Mouse (Mus musculus) frontal cortex, adult 2 months (tissue): ENCODE measurements around the gene Padi4. TPM values are rescaled to one million over a fixed set of nuclear protein-coding genes. Genes with fewer than 3 reads are reported as not detected.

Source experiments
- DNase-seq, 2 experiments: peaks; one replicate each; pipeline ENCODE4 v3.0.0; 2022; ENCODE audit warnings: low spot score in 1 of 2; ENCODE audit errors: extremely low spot score in 1 of 2
- polyA plus RNA-seq: library from polyadenylated mRNA; depleted of rRNA; stranded (reverse); fragments of >200 nt; gene quantifications from 2 replicates; pipeline ENCODE4 v1.2.3, GENCODE M21; 2012

Padi4 gene
- polyA plus RNA-seq, 1 experiment, result 0.04 TPM

DNA sequence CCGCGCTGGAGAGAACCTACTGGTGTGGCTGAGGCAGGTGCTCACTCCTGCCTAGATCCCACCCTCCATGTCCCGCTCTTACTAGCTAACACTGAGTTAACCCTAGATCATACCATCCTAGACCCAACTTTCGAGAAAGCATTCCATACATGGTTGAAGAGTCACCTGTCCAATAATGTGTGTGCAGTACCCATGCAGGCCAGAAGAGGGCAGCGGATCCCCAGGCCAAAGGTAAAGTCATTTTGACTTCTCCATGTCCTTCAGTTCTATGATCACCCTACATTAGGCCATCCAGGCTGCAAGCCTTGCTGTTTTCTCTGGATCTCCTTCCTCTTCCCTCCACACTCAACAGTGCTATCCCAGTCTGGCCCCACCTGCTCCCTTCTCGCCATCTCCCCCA lies 14.9 kb upstream of the Padi4 start:
- DNase-seq, result peak in 1 of 2 experiments; percentile 63

DNA sequence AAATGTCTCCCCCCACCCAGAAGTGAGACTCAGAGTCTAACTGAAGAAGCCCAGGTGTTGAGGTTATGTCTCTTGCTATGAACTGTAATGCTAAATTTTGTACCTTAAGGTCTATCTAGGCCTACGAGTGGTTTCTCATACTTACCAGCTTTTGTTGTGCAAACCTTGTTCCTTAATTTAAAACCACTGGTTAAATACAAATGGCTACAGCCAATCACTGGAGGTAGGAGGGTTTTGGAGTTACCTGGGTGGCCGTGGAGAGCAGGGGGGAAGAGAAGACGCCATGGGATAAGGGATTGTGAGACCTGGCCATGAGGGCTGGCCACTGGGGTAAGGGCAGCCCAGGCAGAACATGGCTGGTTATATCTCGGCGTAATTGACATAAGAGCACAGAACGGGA lies 14.2 kb upstream of the Padi4 start:
- no peak for DNase-seq

DNA sequence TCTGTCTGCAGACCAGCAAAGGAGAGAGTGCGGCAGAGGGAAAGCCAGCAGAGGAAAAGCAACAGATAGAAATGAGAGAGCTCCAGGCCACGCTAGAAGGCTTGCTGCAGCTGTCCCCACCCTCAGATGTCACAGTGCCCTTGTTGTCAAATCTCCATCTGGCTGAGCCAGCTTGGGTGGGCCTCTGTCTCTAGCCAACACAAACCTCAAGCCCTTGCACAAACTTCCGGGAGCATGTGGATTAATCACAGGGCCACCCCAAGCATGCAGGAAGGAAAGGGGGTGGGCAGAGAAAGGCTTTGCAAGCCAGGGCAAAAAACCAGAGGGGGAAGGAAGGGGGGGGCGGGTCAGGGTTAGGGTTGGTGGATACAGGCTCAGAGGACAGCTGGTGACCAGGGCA lies 13.4 kb upstream of the Padi4 start:
- DNase-seq, result no peak

DNA sequence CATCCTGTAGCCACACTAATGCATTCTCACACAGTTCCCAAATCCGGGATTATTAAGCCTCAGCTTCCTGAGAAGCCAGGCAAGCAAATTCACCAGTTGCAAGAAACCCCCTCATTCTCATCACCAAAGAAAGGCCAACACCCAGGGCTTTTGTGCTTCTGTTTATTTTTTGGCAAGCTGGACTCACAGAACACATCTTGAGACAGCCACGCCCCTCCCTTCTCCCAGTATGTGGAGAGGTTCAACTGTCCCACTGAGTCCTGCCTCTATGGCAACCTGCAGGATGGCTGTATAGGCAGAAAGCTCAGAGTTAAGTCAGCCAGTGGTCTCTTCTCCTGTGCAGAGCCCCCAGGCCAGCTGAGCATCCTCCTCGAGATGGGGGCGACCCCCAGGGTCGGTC lies 11.2 kb upstream of the Padi4 start:
- DNase-seq, result no peak

DNA sequence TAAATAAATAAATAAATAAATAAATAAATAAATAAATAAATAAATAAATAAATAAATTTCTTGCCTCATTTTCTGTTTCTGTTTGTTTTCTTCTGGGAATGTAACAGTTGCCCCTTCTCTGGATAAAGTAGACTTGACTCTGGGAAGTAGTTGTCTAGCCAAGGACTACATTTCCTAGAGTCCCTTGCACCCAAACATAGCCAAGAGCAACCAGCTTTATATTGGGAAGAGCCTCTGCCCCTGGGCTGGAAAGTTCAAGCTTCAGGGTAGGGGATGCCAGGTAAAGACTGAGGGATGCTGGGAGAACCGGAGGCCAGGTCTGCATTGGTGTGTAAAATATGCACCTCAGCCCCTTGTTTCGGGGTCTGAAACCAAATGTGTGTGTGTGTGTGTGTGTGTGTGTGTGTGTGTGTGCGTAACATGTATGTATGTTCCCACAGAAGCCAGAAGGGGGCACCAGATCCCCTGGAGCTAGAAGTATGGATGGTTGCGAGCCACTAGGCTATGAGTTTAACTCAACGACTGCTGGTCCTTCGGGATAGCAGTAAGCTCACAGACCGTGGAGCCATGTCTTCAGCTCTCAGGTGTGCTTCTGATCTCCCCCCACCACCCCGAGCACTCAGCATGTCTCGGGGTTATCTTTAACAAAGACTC lies 10.4 kb upstream of the Padi4 start:
- DNase-seq, result no peak

DNA sequence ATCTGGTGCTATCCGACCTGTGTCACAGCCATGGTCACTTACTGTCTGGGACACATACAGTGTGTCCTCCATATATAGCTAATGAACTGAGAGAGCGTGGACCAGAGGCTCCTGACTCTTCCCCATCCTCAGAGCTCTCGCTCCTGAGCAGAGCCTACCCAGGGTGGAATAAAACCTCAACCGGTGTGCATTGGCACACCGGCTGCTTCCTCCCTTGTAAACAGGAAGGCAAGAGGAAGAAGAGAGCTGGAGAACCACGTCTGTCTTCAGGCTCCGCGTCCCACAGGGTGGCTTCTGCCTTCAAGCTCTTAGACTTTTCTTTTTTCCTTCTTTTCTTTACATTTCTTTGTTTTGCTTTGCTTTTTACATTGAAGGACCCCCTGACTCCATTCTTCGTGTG lies 8.8 kb upstream of the Padi4 start:
- DNase-seq, result no peak

DNA sequence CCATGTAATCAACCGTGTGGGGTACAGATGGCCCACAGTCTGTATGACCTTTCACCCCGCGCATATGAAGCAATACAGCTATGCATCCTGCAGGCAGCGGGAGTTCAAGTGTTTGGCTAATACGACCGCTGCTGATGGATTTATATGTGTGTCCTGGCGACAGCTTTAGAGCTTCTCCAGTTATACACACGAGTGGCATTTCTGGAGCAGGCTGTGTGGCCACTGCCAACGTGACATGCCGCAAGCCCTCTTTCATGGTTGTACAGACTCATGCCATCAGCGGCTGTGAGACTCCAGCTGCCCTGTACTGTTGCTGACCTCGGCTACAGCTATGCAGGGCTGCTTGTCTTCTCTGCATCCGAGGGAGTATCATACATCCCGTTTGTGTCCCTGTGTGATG lies 6.5 kb upstream of the Padi4 start:
- no peak for DNase-seq

DNA sequence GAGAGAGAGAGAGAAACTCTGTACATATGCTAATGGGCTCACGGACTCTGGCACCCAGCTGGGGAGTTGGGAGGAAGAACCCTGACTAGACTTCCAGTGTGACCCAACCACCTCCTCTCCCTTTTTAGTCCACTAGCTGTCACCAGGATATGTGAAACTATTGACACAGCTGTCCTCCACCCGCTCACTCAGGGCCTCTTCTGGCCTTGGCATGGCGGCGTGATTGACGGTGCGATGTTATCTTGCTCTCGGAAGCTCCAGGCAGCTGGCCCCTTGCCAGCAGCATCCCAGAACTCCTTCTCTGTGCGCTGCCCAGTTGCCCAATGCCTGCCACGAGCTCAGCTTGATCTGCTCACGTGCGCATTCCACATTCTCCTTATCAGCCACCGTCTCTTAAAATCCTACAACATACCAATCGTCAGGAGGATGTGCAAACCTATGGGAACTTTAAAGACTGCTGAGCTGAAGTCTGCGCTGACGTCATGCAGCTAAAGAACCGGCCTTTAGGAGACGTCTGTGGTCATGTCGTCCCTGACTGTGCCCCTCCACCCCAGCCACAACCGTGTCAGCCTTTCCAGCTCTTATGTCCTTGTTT lies 5.9 kb upstream of the Padi4 start:
- no peak for DNase-seq

DNA sequence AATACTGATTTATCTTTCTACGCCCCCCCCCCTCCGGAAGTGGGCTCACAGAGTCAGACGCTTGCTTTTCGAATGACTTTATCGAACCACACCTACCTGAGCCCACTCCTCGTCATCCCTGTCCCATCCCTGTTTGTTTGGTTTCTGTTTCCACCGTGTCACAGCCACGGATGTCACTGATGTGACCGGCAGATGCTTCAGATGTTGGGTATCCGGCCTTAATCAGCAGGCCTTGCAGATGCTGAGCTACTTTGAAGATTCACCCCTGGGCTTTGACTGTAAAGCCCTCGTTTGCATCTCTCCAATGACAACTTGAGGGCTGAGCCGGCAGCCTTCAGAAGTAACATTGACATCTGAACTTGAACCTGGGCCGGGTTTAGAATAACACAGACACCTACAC lies 2.6 kb upstream of the Padi4 start:
- DNase-seq, result no peak

DNA sequence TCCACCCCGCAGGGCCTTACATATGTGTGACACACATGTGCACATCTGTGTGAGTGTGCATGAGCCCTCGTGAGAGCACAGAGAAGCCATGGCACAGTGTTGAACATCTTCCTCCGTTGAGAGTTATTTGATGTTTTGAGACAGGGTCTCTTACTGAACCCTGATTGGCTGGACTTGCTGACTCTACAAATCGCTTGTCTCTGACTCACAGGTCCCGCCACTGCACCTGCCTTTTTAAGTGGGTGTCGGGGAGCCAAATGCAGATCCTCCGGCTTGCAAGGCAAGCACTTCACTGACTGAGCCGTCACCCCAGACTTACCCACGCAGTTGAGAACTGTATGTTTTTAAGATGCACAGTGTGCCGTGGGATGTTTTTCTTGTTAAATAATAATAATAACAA lies 1.8 kb upstream of the Padi4 start:
- DNase-seq, result no peak

DNA sequence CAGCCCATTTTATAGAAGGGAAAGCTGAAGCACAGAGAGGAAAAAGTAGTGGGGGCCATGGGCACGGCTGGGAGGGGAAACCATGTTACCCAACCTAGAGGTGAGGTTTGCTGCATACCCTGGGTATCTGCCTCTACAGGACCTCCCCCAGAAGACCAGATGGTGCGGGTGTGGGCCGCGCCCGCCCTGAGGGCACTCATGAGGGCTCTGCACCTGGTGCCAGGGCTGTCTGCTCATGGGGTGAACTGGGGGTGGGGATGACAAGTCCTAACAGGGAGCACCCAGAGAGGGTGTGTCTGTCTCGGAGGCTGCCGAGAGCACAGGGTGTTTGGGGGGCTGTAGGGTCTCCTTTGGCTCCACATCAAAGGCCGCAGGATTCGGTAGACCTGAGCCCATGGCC lies 857 bp upstream of the Padi4 start:
- no peak for DNase-seq

DNA sequence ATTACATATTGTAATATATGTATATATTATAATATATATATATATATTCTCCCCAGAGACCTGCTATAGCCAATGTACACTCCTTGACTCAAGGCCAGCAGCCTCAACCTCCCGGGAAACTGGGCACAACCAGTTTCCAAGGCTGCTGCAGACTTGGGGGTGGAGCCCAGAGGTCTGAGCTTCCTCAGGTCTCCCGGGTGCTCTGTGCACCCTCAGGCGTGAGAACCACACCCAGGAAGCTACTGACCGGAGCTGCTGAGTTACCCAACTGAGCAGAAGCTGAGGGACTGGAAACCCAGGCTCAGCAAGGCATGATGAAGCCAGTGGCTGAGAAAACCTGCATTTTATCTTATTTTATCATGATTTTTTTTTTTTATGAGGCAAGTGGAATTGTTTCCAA lies 2.9 kb downstream of the Padi4 start:
- DNase-seq, result no peak

DNA sequence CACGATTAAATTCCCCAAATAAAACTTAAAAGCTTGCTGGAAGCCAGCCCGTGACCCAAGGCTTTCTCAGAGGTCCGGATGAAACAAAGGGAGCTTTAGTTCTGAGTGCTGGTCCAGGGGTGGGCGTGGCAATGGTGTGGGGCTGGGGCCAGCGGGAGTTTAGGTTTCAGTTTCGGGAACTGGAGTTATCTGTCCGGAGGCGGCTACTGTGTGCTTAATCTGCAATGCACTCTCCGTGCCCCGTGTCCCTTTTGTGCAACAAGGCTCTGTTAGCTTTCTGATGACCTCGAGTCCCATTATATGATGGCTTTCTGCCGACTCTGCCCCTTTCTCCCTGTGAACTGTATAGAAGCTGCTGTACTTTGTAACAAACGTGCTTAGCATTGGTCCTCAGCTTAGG lies 3.6 kb downstream of the Padi4 start:
- DNase-seq, result no peak

DNA sequence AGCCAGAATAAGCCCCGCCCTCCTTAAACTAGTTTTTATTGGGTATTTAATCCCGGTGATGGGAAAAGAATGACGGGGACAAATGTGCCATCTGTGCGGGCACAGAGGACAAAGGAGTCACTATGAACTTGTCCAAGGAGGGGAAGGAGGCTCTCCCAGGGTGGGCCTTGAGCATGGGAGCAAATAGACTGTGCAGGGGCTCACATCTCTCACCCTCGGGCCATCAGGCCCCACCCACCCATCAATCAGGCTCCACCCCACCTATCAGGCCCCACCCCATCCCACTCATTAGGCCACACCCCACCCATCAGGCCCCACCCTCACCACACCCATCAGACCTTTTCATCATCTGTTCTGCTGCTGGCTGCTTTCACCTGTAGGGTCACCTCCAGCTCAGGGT lies 5.1 kb downstream of the Padi4 start:
- no peak for DNase-seq

DNA sequence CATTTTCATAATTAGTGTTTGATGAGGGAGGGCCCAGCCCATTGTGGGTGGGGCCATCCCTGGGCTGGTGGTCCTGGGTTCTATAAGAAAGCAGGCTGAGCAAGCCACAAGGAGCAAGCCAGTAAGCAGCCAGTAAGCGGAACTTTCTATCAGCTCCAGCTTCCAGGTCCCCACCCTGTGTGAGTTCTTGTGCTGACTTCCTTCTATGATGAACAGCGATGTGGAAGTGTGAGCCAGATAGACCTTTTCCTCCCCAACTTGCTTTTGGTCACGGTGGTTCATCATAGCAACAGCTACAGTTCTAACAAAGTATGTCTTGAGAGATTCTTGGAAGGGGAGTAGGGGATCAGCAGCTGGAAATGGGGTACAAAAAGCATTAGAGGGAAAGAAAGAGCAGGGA lies 8.1 kb downstream of the Padi4 start:
- no peak for DNase-seq

DNA sequence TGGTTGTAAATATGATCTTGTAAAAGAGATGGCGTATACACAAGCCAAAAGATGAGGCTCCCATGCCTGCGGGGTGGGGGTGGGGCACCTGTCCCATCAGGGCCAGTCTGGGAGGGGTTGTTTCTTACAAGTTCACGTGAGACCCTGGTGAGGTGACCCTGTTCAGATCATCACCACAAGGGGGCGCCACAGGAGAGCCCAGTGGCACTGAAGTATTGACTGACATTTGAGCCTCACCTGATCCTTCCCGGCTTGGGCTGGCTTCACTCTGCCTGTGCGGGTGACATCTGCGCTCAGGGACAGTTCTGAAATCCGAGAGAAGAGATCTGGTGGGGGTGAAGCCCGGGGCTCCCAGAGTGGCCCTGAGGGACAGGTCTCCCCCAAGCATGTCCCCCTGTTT lies 10.9 kb downstream of the Padi4 start:
- DNase-seq, result peak in 1 of 2 experiments; percentile 46

DNA sequence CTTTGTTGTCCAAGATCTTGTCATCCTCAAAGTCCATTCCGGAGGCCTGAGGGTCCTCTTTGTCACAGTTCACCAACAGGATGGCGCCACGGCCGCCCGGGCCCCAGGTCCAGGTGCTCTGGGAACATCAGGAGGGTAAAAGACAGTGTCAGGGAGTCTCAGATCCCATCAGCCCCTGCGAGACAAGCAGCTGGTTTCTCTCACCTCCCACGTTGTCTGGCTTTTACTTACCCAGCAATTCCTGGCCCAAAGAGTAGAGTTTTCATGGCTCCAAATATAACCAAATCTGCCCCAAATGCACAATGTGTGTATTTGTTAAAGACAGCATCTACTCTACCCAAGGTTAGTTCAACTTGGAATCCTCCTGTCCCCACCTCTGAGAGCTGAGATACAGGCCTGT lies 12.4 kb downstream of the Padi4 start:
- no peak for DNase-seq

DNA sequence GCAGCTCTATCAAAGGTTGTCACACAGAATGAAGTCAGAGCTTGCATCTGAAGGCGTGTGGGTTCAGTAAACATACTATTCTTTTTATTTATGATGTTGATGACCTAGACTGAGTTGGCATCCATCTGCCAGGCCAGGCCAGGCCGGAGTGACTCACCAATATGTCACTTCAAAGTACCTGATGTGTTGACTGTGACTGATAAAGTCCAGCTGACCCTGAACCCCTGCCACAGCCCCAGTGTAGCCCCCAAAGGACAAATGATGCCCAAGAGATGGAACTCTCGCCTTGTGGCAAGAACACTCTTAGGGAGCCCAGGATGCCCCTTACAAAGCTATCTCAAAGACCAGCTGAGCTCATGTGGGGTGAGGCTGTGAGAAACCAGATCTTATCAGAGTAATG lies 18.2 kb downstream of the Padi4 start:
- no peak for DNase-seq

DNA sequence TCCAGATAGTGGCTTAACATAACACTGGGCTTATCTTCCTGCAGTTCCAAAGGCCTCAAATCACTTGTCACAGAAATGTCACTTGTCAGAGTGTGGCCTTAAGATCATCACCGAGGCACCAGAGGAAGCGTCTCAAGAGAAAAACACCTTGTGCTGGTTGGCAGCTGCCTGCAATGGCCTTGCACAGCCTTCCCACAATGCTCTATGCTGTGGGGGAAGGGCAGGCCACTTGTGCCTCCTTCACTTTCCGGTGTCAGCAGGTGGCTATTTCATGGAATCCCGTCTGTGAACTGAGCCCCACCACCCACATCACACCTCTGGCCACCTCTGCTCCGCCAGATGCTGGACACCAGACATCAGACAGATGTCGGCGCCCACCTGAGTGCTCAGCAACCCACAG lies 20.7 kb downstream of the Padi4 start:
- DNase-seq, result no peak

DNA sequence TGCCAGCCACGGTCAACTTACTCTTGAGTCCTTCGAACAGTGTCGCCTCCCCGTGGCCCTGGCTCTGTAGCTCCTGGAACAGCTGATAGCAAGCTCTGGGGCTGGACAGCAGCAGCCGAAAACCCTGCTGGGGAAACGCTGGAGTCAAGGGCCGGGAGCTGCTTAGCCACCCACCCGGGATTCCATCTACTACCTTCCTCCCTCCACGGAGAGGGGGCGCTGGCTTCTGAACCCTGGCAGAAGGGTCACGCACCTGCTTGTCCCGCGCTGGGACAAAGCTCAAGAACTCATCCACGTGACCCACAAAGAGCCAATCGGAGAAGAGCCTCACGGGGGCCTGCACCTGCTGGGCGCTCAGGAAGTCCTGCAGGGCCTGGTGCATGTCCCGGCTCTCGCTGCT lies 23.7 kb downstream of the Padi4 start:
- DNase-seq, result no peak

DNA sequence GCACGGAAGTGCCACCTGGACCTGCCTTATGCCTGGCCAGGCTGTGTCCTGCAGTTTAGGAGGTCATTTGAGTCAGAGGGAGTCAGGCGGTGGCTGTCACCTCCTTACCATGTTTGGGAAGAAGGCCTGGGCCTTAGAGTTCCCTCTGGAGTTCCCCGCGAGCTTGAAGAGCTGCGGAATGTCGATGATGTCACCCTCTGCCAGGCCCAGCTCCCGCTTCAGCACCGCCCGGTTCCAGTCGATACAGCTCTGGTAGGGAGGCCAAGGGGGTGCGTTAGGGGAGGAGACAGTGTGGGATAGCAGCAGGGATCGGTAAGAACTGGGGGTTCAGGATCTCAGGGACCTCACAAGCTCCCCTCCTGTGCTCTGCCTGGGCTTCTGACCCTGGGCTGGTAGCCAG lies 26.1 kb downstream of the Padi4 start:
- no peak for DNase-seq

DNA sequence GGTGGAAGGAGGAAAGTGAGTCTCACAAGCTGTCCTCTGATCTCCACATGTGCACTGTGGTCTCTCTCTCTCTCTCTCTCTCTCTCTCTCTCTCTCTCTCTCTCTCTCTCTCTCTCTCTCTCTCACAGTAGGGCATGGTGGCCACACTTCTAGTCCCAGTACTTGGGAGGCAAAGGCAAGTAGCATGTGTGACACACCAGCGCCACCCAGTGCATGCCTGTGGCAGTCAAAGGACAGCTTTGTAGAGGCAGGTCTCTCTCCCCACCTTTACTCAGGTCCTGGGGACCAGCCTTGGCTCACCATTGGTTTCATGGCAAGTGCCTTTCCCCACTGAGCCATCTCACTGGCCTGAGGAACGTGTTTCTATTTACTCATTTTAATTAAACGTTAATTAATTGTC lies 29.4 kb downstream of the Padi4 start:
- peak in 1 of 2 experiments; percentile 79 for DNase-seq

DNA sequence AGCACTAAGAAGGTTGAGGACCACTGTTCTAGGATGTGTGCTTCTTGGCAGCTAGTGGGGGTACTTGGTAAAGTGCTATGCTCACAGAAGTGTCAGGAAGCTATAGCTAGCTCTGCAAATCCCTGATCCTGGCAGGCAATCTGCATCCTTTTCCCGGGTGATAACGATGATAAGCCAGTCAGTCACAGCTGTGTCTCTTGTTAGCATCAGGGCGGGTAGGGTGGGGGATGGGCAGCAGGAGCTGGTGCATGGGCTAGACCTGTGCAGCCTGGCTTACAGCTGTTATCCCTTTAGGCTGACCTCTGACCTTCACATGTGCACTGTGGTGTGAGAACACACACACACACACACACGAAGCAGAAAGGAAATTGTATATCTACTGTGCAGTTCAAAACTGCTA lies 30.9 kb downstream of the Padi4 start:
- no peak for DNase-seq
